Mouse (Mus musculus) E14TG2a.4 (cell line): Measurements from ENCODE around the gene Dkc1.

ENCODE experiments used
- CTCF ChIP-seq: conservative IDR thresholded peaks from 2 replicates; pipeline ENCODE4 v1.5.1; 2014; ENCODE audit warnings: low read length
- NANOG ChIP-seq: IDR thresholded peaks from 2 replicates; pipeline ENCODE4 v1.6.1; 2014; ENCODE audit warnings: borderline replicate concordance, low read length, mixed read lengths

DNA sequence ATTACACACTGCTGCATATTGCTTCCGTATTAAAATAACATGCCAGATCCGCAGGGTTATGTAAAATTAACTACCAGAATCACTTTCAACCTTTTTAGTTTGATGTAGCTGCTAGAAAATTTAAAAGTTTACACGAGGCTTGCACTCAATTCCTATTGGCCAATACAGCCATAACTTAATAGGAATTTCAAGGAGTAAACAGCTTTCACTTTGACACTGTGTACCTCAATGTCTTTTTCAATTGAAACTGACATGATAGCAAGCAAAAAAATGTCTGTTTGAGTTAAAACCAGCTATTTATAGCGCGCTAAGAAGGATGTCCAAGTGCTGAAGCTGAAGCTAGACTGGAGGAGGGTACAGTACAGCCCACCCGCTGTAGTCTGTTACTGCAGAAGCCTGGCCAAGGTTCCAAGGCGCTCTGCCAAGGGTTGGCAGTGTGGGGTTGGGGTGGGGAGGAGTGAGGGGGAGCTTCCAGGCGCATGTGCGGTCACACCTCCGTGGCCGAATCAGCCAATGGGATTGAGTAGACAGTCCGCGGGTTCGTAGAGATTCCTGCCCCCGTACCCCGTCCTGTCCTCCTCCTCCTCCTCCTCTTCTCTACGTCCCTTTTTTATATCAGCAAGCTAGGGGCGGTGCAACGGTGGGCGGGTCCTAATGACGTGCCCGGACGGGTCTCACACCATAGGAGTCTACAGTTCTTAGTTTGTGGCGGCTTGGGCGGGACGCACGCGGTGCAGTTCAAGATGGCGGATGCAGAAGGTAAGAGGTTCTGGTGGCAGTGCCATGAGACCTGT lies at the start of gene Dkc1:
- no peak for TF ChIP-seq CTCF
- TF ChIP-seq NANOG = no peak
